Mouse (Mus musculus) cerebellum, adult 2 months (tissue): Measurements from ENCODE around the gene 3110040M04Rik.

Source experiments
- CTCF ChIP-seq: fragments of 200-500 bp; IDR thresholded peaks from 2 replicates; pipeline ENCODE4 v1.5.1; 2011; ENCODE audit warnings: low read depth, mild to moderate bottlenecking, control low read depth, low read length, moderate library complexity, borderline replicate concordance; ENCODE audit not compliant: insufficient read depth
- POLR2A ChIP-seq: fragments of 200-500 bp; IDR thresholded peaks from 2 replicates; pipeline ENCODE4 v1.6.1; 2011; ENCODE audit warnings: low read length, control low read depth, borderline replicate concordance; ENCODE audit not compliant: insufficient read depth

- TF ChIP-seq CTCF (no peak), POLR2A (no peak)
Measured at GRCm38 (mm10) chr1:151227506-151227905, 23.6 kb downstream of the 3110040M04Rik start.
